Mouse (Mus musculus) spleen, adult 18-20 months (tissue): ENCODE data around the gene Clip2.

Experiments
- DNase-seq, 2 experiments: peaks; one replicate each; pipeline ENCODE4 v3.0.0; 2022; ENCODE audit warnings: mixed read lengths in 2 of 2

Clip2 gene

GRCm38 (mm10) chr5:134564272-134564671 lies 12.0 kb upstream of the Clip2 start:
- DNase-seq = no peak

- no peak for DNase-seq
These were observed 8.4 kb upstream of the Clip2 start for GRCm38 (mm10) chr5:134560450-134561171.

- no peak for DNase-seq
These were observed 7.8 kb upstream of the Clip2 start, which contains the start of gene Syna for GRCm38 (mm10) chr5:134560071-134560449. Gene Syna, minus strand, starts transcription at chr5:134560171.

- DNase-seq = peak; percentile 36 to 44
These were observed 3.4 kb upstream of the Clip2 start for GRCm38 (mm10) chr5:134555463-134556164.

- DNase-seq = no peak
These were observed 1.8 kb upstream of the Clip2 start for GRCm38 (mm10) chr5:134553951-134554546.

GRCm38 (mm10) chr5:134551233-134552109 lies 763 bp downstream of the Clip2 start:
- peak; percentile 12 to 34 for DNase-seq

GRCm38 (mm10) chr5:134550836-134551232 lies 1.4 kb downstream of the Clip2 start:
- DNase-seq = no peak

DNA sequence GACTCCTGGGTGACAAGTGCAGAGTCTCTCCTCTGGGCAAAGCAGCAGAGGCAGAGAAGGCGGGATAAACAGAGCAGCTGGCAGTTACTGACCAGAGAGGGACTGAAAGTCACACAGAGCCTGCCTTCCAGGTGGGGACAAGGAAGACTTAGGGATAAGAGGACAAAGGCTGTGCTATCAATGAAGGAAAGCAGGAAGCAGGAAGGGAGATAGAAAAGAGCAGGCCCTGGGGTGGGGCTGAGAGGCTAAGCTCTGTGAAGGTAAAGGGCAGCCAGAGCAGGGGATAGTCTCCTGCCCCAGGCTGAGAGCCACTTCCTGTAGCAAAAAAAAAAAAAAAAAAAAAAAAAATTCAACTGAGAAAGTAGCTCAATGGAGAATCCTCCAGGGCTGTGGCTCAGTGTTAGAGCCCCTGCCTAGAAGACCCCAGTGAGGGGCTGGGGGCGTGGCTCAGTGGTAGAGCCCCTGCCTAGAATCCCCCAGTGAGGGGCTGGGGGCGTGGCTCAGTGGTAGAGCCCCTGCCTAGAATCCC lies 2.5 kb downstream of the Clip2 start:
- DNase-seq = no peak

- DNase-seq = no peak
These were observed 3.9 kb downstream of the Clip2 start for GRCm38 (mm10) chr5:134548306-134548705.

DNA sequence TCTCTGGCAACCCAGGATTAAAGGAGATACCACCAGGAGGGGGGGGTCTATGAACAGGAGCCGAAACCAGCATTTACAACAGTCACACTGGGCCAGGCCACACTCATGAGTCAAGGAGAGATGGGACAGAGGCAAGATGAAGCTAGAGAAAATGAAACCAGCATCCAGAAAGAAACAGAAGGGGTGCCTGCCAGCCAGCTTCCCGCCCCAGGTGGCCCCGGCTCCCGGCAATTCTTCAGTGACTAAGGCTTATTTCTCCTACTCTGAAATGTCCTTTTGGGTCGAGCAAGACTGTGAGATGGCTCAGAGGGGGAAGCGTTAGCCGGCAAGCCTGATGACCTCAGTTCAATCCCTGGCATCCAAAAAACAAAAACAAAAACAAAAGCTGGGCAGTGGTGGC lies 5.4 kb downstream of the Clip2 start:
- DNase-seq = no peak

- DNase-seq = no peak
These were observed 7.0 kb downstream of the Clip2 start for GRCm38 (mm10) chr5:134545242-134545629.

DNA sequence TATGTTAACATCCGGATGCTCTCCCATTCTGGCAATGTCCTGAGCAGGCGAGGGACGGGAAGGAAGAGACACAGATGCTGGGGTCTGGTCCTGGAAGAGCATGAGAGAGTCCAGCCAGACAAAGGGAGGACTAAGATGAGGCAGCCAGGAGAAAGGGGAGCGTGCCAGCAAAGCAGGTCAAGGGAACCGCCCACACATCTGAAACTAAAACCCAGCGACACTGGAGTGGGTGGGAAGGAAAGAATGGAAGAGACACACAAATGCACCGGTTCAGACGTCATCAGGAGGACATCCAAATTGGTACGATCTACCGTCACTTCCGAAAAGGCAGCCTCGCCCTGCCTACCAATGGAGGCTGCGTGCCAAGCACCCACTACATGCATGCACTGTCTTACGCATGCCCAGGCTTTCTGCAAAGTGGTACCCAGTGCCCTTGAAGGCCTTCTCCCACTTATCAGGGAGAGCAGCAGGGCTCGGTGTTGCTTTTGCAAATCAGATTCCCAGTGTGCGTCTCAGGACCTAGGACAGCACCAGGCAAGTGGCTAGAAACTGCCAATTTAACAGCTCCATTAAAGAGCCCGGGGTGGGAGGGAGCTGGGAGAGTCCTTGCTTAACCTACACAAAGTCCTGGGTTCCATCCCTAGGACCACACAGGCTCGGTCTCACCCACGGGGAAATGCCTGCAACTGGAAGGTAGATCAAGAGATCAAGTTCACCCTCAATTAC lies 7.6 kb downstream of the Clip2 start:
- no peak for DNase-seq

- DNase-seq = no peak
These were observed 10.6 kb downstream of the Clip2 start for GRCm38 (mm10) chr5:134541640-134542039.

DNA sequence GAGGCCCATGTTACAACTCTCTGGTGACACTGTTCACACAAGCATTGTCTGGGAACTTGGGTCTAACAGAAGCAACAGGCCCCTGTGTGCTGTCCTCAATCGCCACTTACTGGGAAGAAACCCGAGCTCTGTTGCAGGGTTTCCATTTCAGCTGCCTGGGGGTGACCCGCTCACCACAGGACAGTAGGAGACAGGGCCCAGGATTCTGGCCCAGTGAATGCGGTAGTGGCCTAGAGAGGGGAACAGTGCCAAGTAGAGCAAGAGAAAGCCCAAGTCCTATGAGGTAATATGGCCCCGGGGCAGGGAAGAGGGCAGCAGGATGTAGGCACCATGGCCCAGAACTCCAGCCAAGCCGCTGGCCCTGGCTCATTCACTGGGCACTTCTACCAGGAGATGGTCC lies 11.4 kb downstream of the Clip2 start:
- no peak for DNase-seq

GRCm38 (mm10) chr5:134539891-134540290 lies 12.3 kb downstream of the Clip2 start:
- DNase-seq = peak in 1 of 2 experiments; percentile 23

DNA sequence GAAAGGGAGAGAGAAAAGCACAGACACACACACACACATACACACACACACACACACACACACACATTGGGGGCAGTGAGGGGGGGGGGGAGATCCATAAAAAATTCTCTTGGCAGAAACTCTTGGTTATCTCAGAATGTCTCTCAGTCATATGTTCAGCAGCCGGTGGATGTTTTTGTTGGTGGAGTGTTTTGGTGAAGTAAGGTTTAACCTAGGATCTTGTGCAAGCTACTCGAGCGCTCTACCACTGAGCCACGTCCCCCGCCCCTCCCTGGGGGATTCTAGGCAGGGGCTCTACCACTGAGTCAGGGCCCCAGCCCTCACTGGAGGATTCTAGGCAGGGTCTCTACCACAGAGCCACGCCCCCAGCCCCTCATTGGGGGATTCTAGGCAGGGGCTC lies 16.2 kb downstream of the Clip2 start:
- DNase-seq = no peak

GRCm38 (mm10) chr5:134532417-134532816 lies 19.8 kb downstream of the Clip2 start:
- no peak for DNase-seq

GRCm38 (mm10) chr5:134531585-134531984 lies 20.6 kb downstream of the Clip2 start:
- no peak for DNase-seq

GRCm38 (mm10) chr5:134530830-134531229 lies 21.4 kb downstream of the Clip2 start:
- no peak for DNase-seq

DNA sequence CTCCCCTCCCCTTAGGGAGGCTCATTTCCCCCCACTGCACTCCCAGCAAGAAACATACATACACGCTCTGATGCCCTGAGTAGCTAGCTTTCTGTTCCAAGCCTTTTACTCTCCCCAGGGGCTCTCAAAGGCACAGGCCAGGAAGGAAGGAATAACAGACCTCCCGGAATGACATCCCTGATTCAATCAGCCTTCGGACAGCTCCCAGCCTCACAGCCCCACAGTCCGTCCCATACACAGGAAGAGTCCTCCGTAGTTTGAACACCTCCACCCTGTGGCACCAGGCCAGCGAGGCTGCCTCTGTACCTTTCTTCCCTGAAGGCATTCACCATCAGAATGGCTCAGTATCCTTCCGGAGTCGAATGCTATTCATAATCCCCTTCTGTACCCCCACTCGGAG lies 23.7 kb downstream of the Clip2 start:
- DNase-seq = no peak

GRCm38 (mm10) chr5:134525971-134526711 lies 26.1 kb downstream of the Clip2 start:
- DNase-seq = no peak
